Mouse (Mus musculus) cerebellum, postnatal 10 days (tissue): Measurements from ENCODE around the gene Gm47995.
"Not testable (repeated sequence)": the region's sequence is repeated elsewhere in the genome, so short reads cannot be mapped to it uniquely, and the experiment has no call there.

ENCODE experiments used
- DNase-seq, 2 experiments: peaks; one replicate each; pipeline ENCODE4 v3.0.0; 2021; ENCODE audit warnings: mixed read lengths in 2 of 2

Gene Gm47995

GRCm38 (mm10) chr1:151198120-151198519 lies at the start of gene Gm47995:
TSS of gene Gm47995 (plus strand) at chr1:151198448.
- not testable (repeated sequence) for DNase-seq

- DNase-seq: no peak
Observed at GRCm38 (mm10) chr1:151150211-151150610, 48.0 kb upstream of the Gm47995 start.

- no peak for DNase-seq
Observed at GRCm38 (mm10) chr1:151151089-151151488, 47.2 kb upstream of the Gm47995 start.

GRCm38 (mm10) chr1:151153056-151153652 lies 45.1 kb upstream of the Gm47995 start:
- no peak for DNase-seq

- not testable (repeated sequence) for DNase-seq
Observed at GRCm38 (mm10) chr1:151154131-151154530, 44.1 kb upstream of the Gm47995 start.

- DNase-seq: no peak
Observed at GRCm38 (mm10) chr1:151156129-151156528, 42.1 kb upstream of the Gm47995 start.

GRCm38 (mm10) chr1:151156777-151157632 lies 41.2 kb upstream of the Gm47995 start:
- no peak for DNase-seq

GRCm38 (mm10) chr1:151157963-151158856 lies 40.0 kb upstream of the Gm47995 start:
- peak in 1 of 2 experiments; percentile 6 for DNase-seq

- DNase-seq: no peak
Observed at GRCm38 (mm10) chr1:151158857-151159510, 39.3 kb upstream of the Gm47995 start.

- DNase-seq: no peak
Observed at GRCm38 (mm10) chr1:151166031-151166430, 32.2 kb upstream of the Gm47995 start.

GRCm38 (mm10) chr1:151167297-151168047 lies 30.8 kb upstream of the Gm47995 start:
- peak in 1 of 2 experiments; percentile 11 for DNase-seq

GRCm38 (mm10) chr1:151168637-151169036 lies 29.6 kb upstream of the Gm47995 start:
- no peak for DNase-seq

- peak in 1 of 2 experiments; percentile 13 for DNase-seq
Observed at GRCm38 (mm10) chr1:151171572-151172461, 26.4 kb upstream of the Gm47995 start.

- DNase-seq: peak in 1 of 2 experiments; percentile 22
Observed at GRCm38 (mm10) chr1:151177030-151177936, 21.0 kb upstream of the Gm47995 start.

- no peak for DNase-seq
Observed at GRCm38 (mm10) chr1:151177937-151178271, 20.3 kb upstream of the Gm47995 start.

GRCm38 (mm10) chr1:151178505-151179083 lies 19.7 kb upstream of the Gm47995 start:
- DNase-seq: peak in 1 of 2 experiments; percentile 27

- DNase-seq: no peak
Observed at GRCm38 (mm10) chr1:151180167-151180566, 18.1 kb upstream of the Gm47995 start.

GRCm38 (mm10) chr1:151182266-151182665 lies 16.0 kb upstream of the Gm47995 start, which contains the start of gene Gm47985:
TSS of gene Gm47985 (plus strand) at chr1:151182537.
- DNase-seq: not testable (repeated sequence)

- not testable (repeated sequence) for DNase-seq
Observed at GRCm38 (mm10) chr1:151186186-151186585, 12.1 kb upstream of the Gm47995 start.
